Mouse (Mus musculus) CH12F3 (cell line): ENCODE data around the gene Fam187b.

ENCODE experiments used
- in situ Hi-C: fragments of 300-500 bp; cut with MboI; formaldehyde crosslinking; loops from 2 replicates; pipeline ENCODE4 v1.14.3; 2020; ENCODE audit warnings: low sequenced_read_pairs

Gene Fam187b

GRCm38 (mm10) chr7:31008175-31008574 lies 34.6 kb downstream of the Fam187b start:
- in situ Hi-C loops = no loop called here

- in situ Hi-C loops = no loop called here
Measured at GRCm38 (mm10) chr7:31008889-31009288, 35.3 kb downstream of the Fam187b start.

- in situ Hi-C loops = no loop called here
Measured at GRCm38 (mm10) chr7:31012971-31013370, 39.4 kb downstream of the Fam187b start.

- in situ Hi-C loops = no loop called here
Measured at GRCm38 (mm10) chr7:31017104-31017901, 43.7 kb downstream of the Fam187b start.

- in situ Hi-C loops = no loop called here
Measured at GRCm38 (mm10) chr7:31028609-31029008, 55.0 kb downstream of the Fam187b start.

GRCm38 (mm10) chr7:31030717-31031116 lies 57.1 kb downstream of the Fam187b start:
- in situ Hi-C loops = no loop called here

GRCm38 (mm10) chr7:31031731-31032130 lies 58.1 kb downstream of the Fam187b start:
- in situ Hi-C loops = no loop called here

- in situ Hi-C loops = no loop called here
Measured at GRCm38 (mm10) chr7:31033409-31034165, 60.0 kb downstream of the Fam187b start.

- in situ Hi-C loops = no loop called here
Measured at GRCm38 (mm10) chr7:31034789-31035188, 61.2 kb downstream of the Fam187b start.

- in situ Hi-C loops = no loop called here
Measured at GRCm38 (mm10) chr7:31035291-31035690, 61.7 kb downstream of the Fam187b start.

GRCm38 (mm10) chr7:31036917-31037316 lies 63.3 kb downstream of the Fam187b start:
- in situ Hi-C loops = no loop called here

GRCm38 (mm10) chr7:31037675-31038074 lies 64.1 kb downstream of the Fam187b start:
- in situ Hi-C loops = no loop called here

- in situ Hi-C loops = no loop called here
Measured at GRCm38 (mm10) chr7:31039011-31039410, 65.4 kb downstream of the Fam187b start.
